Mouse (Mus musculus) Muller cell, postnatal 12 days (primary cell): ENCODE measurements at regions not wholly inside any gene's neighbourhood (a gene's known extent, or its start where the extent isn't known, plus 50 kb on each side); places are given as distances from the start of the nearest gene placed in this dataset.
A peak's percentile ranks its signal among the peaks of the same experiment; 100 is the strongest.

Experiments used
- DNase-seq: peaks from one replicate; pipeline ENCODE4 v3.0.0-alpha.2; 2015; ENCODE audit errors: inconsistent ontology term

DNA sequence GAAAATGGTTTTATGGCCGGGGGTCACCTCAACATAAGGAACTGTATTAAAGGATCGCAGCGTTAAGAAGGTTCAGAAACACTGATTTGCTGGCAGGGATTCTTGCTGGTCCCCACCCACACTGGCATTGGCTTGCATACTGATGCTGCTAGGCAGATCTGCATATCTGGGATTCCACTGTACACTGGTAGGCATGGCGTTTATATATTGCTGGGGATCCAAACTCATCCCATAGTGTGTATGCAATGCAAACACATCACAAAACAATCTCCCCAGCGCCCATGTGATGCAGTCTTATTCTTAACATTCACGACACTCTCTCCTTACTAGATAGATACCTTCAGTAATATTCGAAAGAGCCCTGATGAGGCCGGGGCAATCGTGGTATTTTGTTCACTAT lies 105.0 kb downstream of the Dyrk2 start:
- DNase-seq: no peak

GRCm38 (mm10) chr10:118765544-118766441 lies 104.2 kb downstream of the Dyrk2 start:
- no peak for DNase-seq

DNA sequence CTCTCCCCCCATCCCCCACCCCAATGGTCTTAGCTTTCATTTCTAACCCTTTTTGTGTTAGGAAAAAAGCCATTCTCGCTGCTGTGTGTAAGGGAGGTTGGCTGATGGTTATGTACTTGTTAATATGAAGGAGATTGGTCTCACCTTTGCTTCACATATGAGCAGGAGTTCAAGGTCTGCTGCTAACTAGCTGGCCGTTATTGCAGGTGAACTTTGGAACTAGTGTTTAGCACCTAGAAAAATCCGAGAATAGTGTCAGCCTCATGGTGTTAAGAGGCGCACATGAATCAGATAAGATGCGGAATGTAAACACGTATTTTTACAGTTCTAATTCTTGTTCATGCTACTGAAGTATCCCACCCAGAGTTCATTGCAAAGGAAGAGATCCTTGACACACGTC lies 103.2 kb downstream of the Dyrk2 start:
- DNase-seq: no peak

GRCm38 (mm10) chr10:118769751-118770150 lies 100.3 kb downstream of the Dyrk2 start:
- DNase-seq: no peak

DNA sequence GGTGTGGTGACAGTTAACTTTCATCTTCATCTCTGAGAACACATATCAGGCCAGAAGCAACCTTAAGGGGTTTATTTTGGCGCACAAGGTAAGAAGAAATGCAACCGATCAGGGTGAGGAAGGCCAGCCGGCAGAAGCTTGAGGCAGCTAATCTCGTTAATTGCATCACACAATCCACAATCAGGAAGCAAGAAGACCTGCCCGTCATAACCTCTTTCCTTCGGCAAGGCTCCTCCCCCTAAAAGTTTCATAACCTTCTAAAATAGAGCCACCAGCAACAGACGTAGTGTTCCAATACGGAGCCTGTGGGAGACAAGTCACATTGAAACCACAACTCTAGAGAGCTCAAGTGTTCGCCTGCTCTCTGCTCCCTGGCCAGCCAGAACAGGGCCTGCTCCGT lies 91.4 kb downstream of the Dyrk2 start:
- no peak for DNase-seq

DNA sequence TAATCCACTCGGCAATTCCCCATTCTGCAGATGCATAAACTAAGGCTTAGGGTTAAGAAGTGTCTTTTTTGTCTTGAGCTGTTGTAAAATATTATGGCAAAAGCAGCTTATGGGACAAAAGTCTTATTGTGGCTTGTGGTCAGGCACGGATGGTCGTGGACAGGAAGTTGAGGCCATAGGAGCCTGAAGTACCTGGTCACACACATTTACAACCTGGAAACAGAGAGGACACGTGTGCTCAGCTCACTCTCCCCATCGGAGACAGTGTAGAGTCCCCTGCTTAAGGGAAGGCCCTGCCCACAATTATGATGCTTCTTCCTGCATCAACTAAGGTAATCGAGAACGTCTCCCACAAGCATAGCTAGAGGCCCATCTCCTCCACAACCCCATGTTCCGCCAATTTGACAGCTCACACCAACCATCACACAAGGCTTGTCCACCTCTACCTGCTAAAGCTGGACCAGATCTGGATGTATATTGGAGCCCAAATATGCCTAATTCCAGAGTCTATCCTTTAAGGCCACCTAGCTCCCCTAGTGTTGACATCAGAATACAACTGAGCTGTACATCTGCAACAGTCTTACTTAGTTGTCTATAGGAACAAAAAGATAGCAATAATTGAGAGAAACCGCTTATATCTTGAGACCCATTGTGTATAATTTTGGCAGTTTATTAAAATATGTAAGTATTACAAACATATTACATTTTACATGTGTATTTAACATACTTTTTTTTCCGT lies 89.0 kb downstream of the Dyrk2 start:
- no peak for DNase-seq

DNA sequence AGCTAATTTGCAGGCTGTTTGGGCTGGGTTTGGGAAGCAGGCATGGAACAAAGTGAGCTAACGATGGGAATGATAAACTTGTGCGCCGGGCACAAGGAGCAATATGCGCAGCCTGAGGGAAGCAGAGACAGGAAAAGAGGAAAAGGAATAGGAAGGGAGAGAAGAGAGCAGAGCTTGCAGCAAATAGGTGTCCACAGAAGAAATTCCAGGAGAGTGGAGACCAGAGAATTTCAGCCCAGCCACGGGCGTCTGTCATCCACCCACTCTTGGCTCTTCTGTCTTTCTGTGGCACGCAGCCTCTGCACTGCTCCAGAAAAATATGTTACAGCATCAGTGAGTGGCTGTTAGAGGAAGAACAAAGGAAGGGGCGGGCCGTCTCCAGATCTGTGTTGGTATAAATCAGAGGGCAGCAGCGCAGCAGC lies 88.2 kb downstream of the Dyrk2 start:
- peak; percentile 67 for DNase-seq

- DNase-seq: no peak
These were observed 87.4 kb downstream of the Dyrk2 start for GRCm38 (mm10) chr10:118782646-118783045.

GRCm38 (mm10) chr10:118787280-118787690 lies 82.7 kb downstream of the Dyrk2 start:
- no peak for DNase-seq

DNA sequence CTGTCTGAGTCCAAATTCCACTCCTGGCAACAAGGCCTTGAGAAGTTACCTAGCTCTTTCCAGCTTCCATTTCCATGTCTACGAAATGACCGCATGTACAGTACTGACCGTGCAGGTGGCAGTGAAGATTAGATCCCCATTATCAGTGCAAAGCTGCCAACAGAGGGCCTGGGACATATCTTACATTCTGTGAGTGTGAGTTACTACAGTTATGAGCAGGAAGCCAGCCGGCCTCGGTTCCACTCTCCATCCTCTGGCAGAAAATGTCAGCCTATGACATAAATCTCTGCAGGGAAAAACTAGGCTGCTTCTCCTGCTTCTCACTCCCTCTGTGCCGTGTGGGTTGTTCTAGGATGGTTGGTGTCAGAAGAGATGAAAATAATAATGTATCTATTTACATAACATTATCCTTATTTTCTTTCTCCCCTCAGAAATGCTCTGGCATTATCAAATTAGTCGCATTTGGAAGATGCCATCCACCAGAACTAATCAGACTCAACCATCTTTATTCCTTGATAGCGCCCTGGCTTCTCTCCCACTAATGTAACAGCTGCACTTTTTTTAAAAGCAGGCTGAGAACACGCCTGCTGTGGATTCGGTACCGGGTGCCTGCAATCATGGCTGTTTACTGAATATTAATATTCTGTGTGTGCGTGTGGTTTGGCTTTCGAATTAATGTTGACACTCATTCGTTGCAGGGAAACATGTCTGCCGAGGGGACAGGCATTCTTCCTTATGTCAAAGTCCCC lies 77.5 kb downstream of the Dyrk2 start:
- DNase-seq: no peak

GRCm38 (mm10) chr10:118793794-118794193 lies 76.2 kb downstream of the Dyrk2 start:
- DNase-seq: no peak

DNA sequence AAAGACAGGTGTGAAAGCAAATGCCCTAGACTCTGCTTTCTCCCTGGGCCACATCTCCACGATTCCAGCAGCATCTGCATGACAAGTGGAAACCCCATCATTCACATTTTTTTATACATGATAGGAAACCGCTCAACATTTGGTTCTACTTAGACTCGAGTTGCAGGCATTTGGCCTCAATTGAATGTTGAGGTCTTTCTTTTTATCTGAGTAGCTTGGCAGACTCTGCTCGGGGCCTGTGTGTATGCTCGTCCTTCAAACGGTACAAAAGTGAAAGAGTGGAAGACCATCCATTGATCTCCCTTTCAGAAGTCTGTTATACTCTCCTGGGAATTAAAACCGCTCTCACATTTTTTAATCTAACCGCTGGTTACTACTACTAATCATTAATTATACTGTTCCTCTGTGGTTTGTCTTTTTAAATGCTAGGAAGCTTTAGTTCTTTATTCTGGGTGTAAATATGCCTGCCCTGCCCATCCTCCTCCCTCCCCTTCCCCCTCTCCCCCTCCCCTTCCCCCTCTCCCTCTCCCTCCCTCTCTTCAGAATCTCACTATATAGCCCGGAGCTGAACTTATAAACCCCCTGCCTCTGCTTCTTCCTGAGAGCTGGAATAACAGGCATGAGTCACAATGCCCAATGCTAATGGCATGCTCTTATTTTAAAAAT lies 75.5 kb downstream of the Dyrk2 start:
- DNase-seq: peak; percentile 14

DNA sequence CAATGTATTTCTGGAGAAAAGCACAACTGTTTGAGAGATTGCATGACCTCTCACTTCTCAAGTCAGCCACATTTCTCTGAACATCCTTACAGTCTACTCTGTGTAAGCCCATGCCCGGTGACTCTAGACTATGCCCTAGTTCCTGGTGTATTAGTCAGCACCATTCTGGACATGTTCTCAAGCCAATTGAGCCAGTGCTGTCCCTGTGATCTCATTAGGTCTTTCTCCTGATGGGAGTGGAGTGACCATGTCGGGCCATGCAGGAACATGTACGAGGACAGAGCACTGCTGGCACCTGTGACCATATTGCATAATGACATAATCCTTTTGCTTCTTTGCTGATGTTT lies 75.0 kb downstream of the Dyrk2 start:
- DNase-seq: peak; percentile 72

DNA sequence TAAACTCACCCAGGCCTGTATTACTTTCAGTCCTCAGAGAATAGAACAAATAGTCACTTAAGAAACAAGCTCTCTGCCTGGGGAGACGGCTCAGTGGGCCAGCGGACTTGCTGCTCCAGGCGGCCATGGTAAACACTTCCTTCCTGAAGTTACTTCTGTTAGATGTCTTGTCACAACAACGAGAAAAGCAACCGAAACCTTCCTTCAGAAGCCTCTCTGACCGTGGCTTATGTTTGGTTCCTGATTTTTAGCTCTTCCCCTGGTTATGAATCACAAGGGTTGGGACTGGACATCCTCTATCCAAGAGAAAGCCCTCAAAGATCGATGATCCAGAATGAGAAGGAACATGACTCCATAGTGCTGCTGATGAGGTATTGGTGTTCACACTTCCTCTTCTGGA lies 73.5 kb downstream of the Dyrk2 start:
- no peak for DNase-seq

GRCm38 (mm10) chr10:118797256-118797655 lies 72.8 kb downstream of the Dyrk2 start:
- DNase-seq: no peak

DNA sequence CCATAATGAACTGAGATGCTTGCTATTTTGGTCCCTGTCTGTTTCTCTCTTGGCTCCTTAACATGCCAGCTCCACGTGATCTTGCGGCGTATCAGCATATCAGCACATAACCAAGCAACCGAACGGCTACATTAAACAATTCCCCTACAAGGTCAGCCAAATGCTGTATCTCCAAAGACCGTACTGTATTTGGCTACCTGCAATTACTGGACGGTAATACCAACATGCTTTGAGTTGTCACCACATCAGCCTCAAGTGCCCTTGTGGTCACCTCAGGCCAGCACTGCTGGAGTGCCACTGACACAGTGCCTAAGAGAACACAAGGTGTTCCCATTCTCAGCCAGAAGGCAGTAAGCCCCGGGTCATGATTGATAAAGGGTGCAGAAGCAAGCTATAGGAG lies 70.2 kb downstream of the Dyrk2 start:
- DNase-seq: no peak

- no peak for DNase-seq
These were observed 66.0 kb downstream of the Dyrk2 start for GRCm38 (mm10) chr10:118803922-118804557.

GRCm38 (mm10) chr10:118804574-118804973 lies 65.4 kb downstream of the Dyrk2 start:
- peak; percentile 24 for DNase-seq
